Mouse (Mus musculus) lung, adult 2 months (tissue): ENCODE measurements around the gene Col5a1.

ENCODE experiments used
- CTCF ChIP-seq: fragments of 200-500 bp; IDR thresholded peaks from 2 replicates; pipeline ENCODE4 v1.5.1; 2011; ENCODE audit warnings: mild to moderate bottlenecking, low read length, control low read depth; ENCODE audit not compliant: insufficient read depth
- POLR2A ChIP-seq: fragments of 200-500 bp; IDR thresholded peaks from 2 replicates; pipeline ENCODE4 v1.6.1; 2011; ENCODE audit warnings: low read depth, mild to moderate bottlenecking, control low read depth, low read length, borderline replicate concordance; ENCODE audit errors: extremely low read depth

- no peak for TF ChIP-seq CTCF
- TF ChIP-seq POLR2A, result no peak
Observed at GRCm38 (mm10) chr2:27923718-27924117, 37.5 kb downstream of the Col5a1 start.
